Mouse (Mus musculus): ENCODE data around the gene Nsun5. TPM values are rescaled to one million over a fixed set of nuclear protein-coding genes. Genes with fewer than 3 reads are reported as not detected.
"Not testable (repeated sequence)": the region's sequence is repeated elsewhere in the genome, so short reads cannot be mapped to it uniquely, and the experiment has no call there.

The Nsun5 gene
- polyA plus RNA-seq, 1 experiment from 2014 or later = 32.7 TPM

- no peak overlapping the region for H3K4me2 ChIP-seq
- H3K27me3 ChIP-seq (replicated peaks; ENCODE audit: control insufficient read depth, insufficient read depth, low read length) = no peaks in the 10 kb centered on the region
- H3K9me3 ChIP-seq (ENCODE audit: control insufficient read depth, low read length) = no peaks in the 10 kb centered on the region
- DNase-seq (ENCODE audit: low spot score) = peak; percentile 51
- 31% methylated on average over 12 of the region's 12 CpGs for WGBS
- no peaks in the 10 kb centered on the region for H3K4me1 ChIP-seq (replicated peaks; ENCODE audit: control insufficient read depth, insufficient read depth, low read length)
- H3K27ac ChIP-seq (ENCODE audit: low read depth, low read length) = no peak overlapping the region
- H3K36me3 ChIP-seq (ENCODE audit: control insufficient read depth, insufficient read depth, low read length) = no peaks in the 10 kb centered on the region
- no peak overlapping the region for H3K9ac ChIP-seq (ENCODE audit: low read depth, low read length)
- ATAC-seq (replicated peaks; ENCODE audit: low FRiP score) = no peak; the same call in 1 of the 2 replicates
- H3K4me3 ChIP-seq (ENCODE audit: low read depth, low read length) = no peak overlapping the region
Measured at GRCm38 (mm10) chr5:135363540-135363939, 6.2 kb upstream of the Nsun5 start.

GRCm38 (mm10) chr5:135367841-135368240 is 1.9 kb upstream of the Nsun5 start:
- no peaks in the 10 kb centered on the region for H3K27me3 ChIP-seq (replicated peaks; ENCODE audit: control insufficient read depth, insufficient read depth, low read length)
- H3K9ac ChIP-seq (ENCODE audit: low read depth, low read length) = no peak overlapping the region
- no peak overlapping the region for H3K4me2 ChIP-seq
- 53% methylated on average over 6 of the region's 6 CpGs for WGBS
- H3K36me3 ChIP-seq (ENCODE audit: control insufficient read depth, insufficient read depth, low read length) = peaks cover 12% of the 10 kb centered on the region
- peaks cover 11% of the 10 kb centered on the region for H3K4me1 ChIP-seq (replicated peaks; ENCODE audit: control insufficient read depth, insufficient read depth, low read length)
- H3K9me3 ChIP-seq (ENCODE audit: control insufficient read depth, low read length) = no peaks in the 10 kb centered on the region
- no peak for DNase-seq (ENCODE audit: low spot score)
- no peak overlapping the region for H3K4me3 ChIP-seq (ENCODE audit: low read depth, low read length)
- no peak overlapping the region for H3K27ac ChIP-seq (ENCODE audit: low read depth, low read length)
- no peak for ATAC-seq (replicated peaks; ENCODE audit: low FRiP score)

DNA sequence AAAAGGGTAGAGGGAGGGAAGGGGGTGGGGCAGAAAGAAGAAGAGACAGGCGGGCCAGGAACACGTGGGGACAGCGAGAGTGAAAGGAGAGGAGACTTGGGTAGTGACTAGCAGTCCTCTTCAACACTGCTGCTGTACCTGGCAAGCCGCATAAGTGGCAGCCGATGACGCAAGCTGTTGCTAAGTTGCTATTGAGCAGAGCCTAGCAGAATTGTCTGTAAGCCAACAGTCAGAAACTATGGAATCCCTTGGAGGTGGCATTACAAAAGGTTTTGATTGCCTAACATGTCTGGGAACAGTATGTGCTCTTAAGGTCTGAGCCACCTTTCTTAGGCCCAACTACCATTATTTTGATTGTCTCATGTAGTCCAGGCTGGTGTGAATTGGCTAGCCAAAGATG is 1.4 kb upstream of the Nsun5 start:
- Histone ChIP-seq H3K27me3 (replicated peaks; ENCODE audit: control insufficient read depth, insufficient read depth, low read length) (no peaks in the 10 kb centered on the region), H3K9ac (ENCODE audit: low read depth, low read length) (no peak overlapping the region), H3K4me2 (no peak overlapping the region), H3K4me1 (replicated peaks; ENCODE audit: control insufficient read depth, insufficient read depth, low read length) (peaks cover 11% of the 10 kb centered on the region), H3K9me3 (ENCODE audit: control insufficient read depth, low read length) (no peaks in the 10 kb centered on the region), H3K27ac (ENCODE audit: low read depth, low read length) (no peak overlapping the region), H3K4me3 (ENCODE audit: low read depth, low read length) (no peak overlapping the region), H3K36me3 (ENCODE audit: control insufficient read depth, insufficient read depth, low read length) (peaks cover 15% of the 10 kb centered on the region)
- WGBS = 81% methylated on average over 6 of the region's 6 CpGs
- ATAC-seq (replicated peaks; ENCODE audit: low FRiP score) (no peak), DNase-seq (ENCODE audit: low spot score) (no peak)

GRCm38 (mm10) chr5:135369196-135369595 is 557 bp upstream of the Nsun5 start:
- peak overlapping the region; percentile 97 for H3K4me3 ChIP-seq (ENCODE audit: low read depth, low read length)
- H3K4me2 ChIP-seq = peak overlapping the region; percentile 86
- not testable (repeated sequence) for DNase-seq (ENCODE audit: low spot score); H3K27me3 ChIP-seq (replicated peaks; ENCODE audit: control insufficient read depth, insufficient read depth, low read length); ATAC-seq (replicated peaks; ENCODE audit: low FRiP score); H3K9me3 ChIP-seq (ENCODE audit: control insufficient read depth, low read length)
- peak overlapping the region; percentile 79 for H3K27ac ChIP-seq (ENCODE audit: low read depth, low read length)
- H3K4me1 ChIP-seq (replicated peaks; ENCODE audit: control insufficient read depth, insufficient read depth, low read length) = peaks cover 11% of the 10 kb centered on the region
- WGBS = 53% methylated on average over 9 of the region's 9 CpGs
- peaks cover 24% of the 10 kb centered on the region for H3K36me3 ChIP-seq (ENCODE audit: control insufficient read depth, insufficient read depth, low read length)
- H3K9ac ChIP-seq (ENCODE audit: low read depth, low read length) = peak overlapping the region; percentile 92

- 91% methylated on average over 13 of the region's 13 CpGs for WGBS
- Histone ChIP-seq H3K36me3 (ENCODE audit: control insufficient read depth, insufficient read depth, low read length) (peaks cover 42% of the 10 kb centered on the region), H3K9ac (ENCODE audit: low read depth, low read length) (no peak overlapping the region), H3K4me2 (peak overlapping the region; percentile 86), H3K4me1 (replicated peaks; ENCODE audit: control insufficient read depth, insufficient read depth, low read length) (peaks cover 11% of the 10 kb centered on the region), H3K27ac (ENCODE audit: low read depth, low read length) (no peak overlapping the region), H3K27me3 (replicated peaks; ENCODE audit: control insufficient read depth, insufficient read depth, low read length) (no peaks in the 10 kb centered on the region), H3K9me3 (ENCODE audit: control insufficient read depth, low read length) (no peaks in the 10 kb centered on the region), H3K4me3 (ENCODE audit: low read depth, low read length) (no peak overlapping the region; the same call in 1 of the 2 replicates)
- ATAC-seq (replicated peaks; ENCODE audit: low FRiP score) (no peak), DNase-seq (ENCODE audit: low spot score) (no peak)
Measured at GRCm38 (mm10) chr5:135371195-135371594, 1.4 kb downstream of the Nsun5 start.

GRCm38 (mm10) chr5:135373601-135374000 is 3.8 kb downstream of the Nsun5 start:
- no peak for ATAC-seq (replicated peaks; ENCODE audit: low FRiP score)
- no peaks in the 10 kb centered on the region for H3K27me3 ChIP-seq (replicated peaks; ENCODE audit: control insufficient read depth, insufficient read depth, low read length)
- no peak overlapping the region for H3K4me3 ChIP-seq (ENCODE audit: low read depth, low read length)
- H3K36me3 ChIP-seq (ENCODE audit: control insufficient read depth, insufficient read depth, low read length) = peaks cover 53% of the 10 kb centered on the region
- DNase-seq (ENCODE audit: low spot score) = no peak
- WGBS = 94% methylated on average over 5 of the region's 5 CpGs
- peaks cover 11% of the 10 kb centered on the region for H3K4me1 ChIP-seq (replicated peaks; ENCODE audit: control insufficient read depth, insufficient read depth, low read length)
- H3K9ac ChIP-seq (ENCODE audit: low read depth, low read length) = no peak overlapping the region
- no peaks in the 10 kb centered on the region for H3K9me3 ChIP-seq (ENCODE audit: control insufficient read depth, low read length)
- H3K4me2 ChIP-seq = no peak overlapping the region
- H3K27ac ChIP-seq (ENCODE audit: low read depth, low read length) = no peak overlapping the region

GRCm38 (mm10) chr5:135375167-135375566 is 5.4 kb downstream of the Nsun5 start:
- Histone ChIP-seq H3K4me3 (ENCODE audit: low read depth, low read length) (no peak overlapping the region), H3K9ac (ENCODE audit: low read depth, low read length) (no peak overlapping the region), H3K4me1 (replicated peaks; ENCODE audit: control insufficient read depth, insufficient read depth, low read length) (peaks cover 8% of the 10 kb centered on the region), H3K27me3 (replicated peaks; ENCODE audit: control insufficient read depth, insufficient read depth, low read length) (no peaks in the 10 kb centered on the region), H3K4me2 (no peak overlapping the region), H3K27ac (ENCODE audit: low read depth, low read length) (no peak overlapping the region), H3K36me3 (ENCODE audit: control insufficient read depth, insufficient read depth, low read length) (peaks cover 63% of the 10 kb centered on the region), H3K9me3 (ENCODE audit: control insufficient read depth, low read length) (no peaks in the 10 kb centered on the region)
- WGBS = 87% methylated on average over 8 of the region's 8 CpGs
- DNase-seq (ENCODE audit: low spot score) (no peak), ATAC-seq (replicated peaks; ENCODE audit: low FRiP score) (no peak)

DNA sequence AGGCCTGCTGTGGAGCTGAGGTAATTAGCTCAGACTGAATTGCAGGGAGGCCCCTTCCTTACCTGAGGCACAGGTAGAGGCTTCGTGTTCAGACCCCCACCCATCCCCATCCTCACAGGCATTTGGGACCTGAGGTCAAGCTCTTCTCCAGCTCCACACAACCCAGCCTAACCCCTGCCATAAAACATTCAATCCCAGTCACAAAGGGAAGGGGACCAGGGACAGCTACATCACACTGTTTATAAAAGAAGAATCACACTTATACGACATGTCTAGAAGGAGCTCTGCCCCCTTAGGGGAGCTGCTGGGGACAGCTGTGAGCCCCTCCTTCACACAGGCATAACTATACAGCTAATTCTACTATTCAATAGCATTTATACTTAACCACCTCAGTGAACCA is 6.6 kb downstream of the Nsun5 start:
- H3K27me3 ChIP-seq (replicated peaks; ENCODE audit: control insufficient read depth, insufficient read depth, low read length) = no peaks in the 10 kb centered on the region
- WGBS = 67% methylated on average over 2 of the region's 2 CpGs
- no peaks in the 10 kb centered on the region for H3K4me1 ChIP-seq (replicated peaks; ENCODE audit: control insufficient read depth, insufficient read depth, low read length)
- no peak overlapping the region for H3K4me3 ChIP-seq (ENCODE audit: low read depth, low read length)
- ATAC-seq (replicated peaks; ENCODE audit: low FRiP score) (no peak), DNase-seq (ENCODE audit: low spot score) (no peak)
- H3K4me2 ChIP-seq = no peak overlapping the region
- no peak overlapping the region for H3K27ac ChIP-seq (ENCODE audit: low read depth, low read length)
- H3K36me3 ChIP-seq (ENCODE audit: control insufficient read depth, insufficient read depth, low read length) = peaks cover 74% of the 10 kb centered on the region
- no peaks in the 10 kb centered on the region for H3K9me3 ChIP-seq (ENCODE audit: control insufficient read depth, low read length)
- H3K9ac ChIP-seq (ENCODE audit: low read depth, low read length) = no peak overlapping the region

DNA sequence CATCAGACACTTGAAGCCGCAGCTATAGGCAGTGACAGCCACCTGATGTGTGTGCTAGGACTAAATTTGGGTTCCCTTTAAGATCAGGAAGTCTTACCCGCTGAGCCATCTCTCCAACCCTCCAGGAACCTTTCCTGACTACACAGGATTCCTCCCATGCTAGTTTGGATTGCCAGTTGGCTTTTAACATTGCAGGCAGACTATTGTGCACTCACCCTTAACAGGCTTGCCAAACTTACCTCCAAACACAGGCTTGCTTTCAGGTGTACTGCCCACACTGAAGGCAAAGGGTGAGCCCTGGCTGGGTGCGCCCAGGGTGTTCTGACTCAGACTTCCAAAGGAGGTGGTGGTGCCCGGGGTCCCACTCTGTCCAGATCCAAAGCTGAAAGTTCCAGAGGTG is 10.9 kb downstream of the Nsun5 start:
- WGBS = 96% methylated on average over 4 of the region's 4 CpGs
- DNase-seq (ENCODE audit: low spot score) = no peak
- Histone ChIP-seq H3K36me3 (ENCODE audit: control insufficient read depth, insufficient read depth, low read length) (peaks cover 77% of the 10 kb centered on the region), H3K9ac (ENCODE audit: low read depth, low read length) (no peak overlapping the region), H3K4me2 (no peak overlapping the region), H3K4me3 (ENCODE audit: low read depth, low read length) (no peak overlapping the region), H3K27ac (ENCODE audit: low read depth, low read length) (no peak overlapping the region), H3K4me1 (replicated peaks; ENCODE audit: control insufficient read depth, insufficient read depth, low read length) (no peaks in the 10 kb centered on the region), H3K9me3 (ENCODE audit: control insufficient read depth, low read length) (no peaks in the 10 kb centered on the region), H3K27me3 (replicated peaks; ENCODE audit: control insufficient read depth, insufficient read depth, low read length) (no peaks in the 10 kb centered on the region)
- no peak for ATAC-seq (replicated peaks; ENCODE audit: low FRiP score)

Measured in liver, embryonic 11.5 days (tissue).